Mouse (Mus musculus): Measurements from ENCODE around the gene Vmn1r180.
"Not testable (repeated sequence)": the region's sequence is repeated elsewhere in the genome, so short reads cannot be mapped to it uniquely, and the experiment has no call there.

Gene Vmn1r180

DNA sequence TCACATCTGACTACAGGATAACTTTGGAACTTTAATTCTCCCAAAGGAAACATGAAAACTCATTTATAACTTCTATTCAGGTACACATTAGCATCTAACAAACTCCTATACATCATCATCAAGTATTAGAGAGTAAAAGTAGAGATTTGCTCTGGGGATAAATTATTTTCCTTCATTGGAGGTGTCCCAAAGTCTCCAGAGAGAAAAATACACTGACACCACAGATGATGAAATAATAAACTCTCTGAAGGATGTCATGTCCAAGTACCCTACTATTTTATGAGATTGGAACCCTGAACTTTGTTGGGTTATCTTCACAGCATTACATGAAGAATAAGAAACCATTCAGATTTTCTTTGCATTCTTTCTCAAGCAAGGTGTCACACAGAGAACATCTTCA, at the start of gene Vmn1r180:
TSS of gene Vmn1r180 (plus strand) at position 301 of the 400 bp plus-strand sequence.
- no peak for DNase-seq

DNA sequence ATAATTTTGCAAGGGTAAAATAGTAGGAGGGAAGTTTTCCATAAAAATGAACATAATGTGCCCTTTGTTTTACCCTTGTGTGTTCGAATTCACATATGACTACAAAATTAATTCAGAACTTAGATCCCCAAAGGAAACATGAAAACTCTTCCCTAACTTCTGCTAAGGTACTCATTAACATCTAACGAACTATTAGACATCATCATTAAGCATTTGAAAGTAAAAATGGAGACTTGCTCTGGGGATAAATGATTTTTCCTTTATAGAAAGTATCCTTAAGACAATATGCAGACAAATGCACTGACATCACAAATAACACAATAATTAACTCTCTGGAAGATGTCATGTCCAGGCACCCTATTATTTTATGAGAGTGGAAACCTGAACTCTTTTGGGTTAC, 23.8 kb upstream of the Vmn1r180 start, which contains the start of gene Vmn1r179:
TSS of gene Vmn1r179 (plus strand) at position 301 of the 400 bp plus-strand sequence.
- DNase-seq = no peak

DNA sequence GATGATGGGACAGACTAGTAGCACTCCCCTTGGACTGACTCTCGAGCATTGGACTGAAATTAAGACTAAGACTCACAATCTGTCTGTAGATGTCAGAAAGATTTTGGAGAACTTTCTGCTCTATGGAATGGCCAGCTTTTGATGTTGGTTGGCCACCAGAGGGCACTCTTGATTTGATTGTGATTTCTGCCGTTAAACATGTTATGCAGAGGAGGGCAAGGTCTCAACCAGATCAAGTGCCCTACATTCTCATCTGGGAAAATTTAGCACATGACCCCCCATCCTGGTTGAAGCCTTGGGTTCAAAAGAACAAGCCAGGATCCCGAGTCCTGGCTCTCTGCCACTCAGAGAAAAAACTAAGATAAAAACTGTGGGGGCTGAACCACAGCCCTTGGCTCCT, 17.6 kb downstream of the Vmn1r180 start:
- DNase-seq = peak; percentile 2

DNA sequence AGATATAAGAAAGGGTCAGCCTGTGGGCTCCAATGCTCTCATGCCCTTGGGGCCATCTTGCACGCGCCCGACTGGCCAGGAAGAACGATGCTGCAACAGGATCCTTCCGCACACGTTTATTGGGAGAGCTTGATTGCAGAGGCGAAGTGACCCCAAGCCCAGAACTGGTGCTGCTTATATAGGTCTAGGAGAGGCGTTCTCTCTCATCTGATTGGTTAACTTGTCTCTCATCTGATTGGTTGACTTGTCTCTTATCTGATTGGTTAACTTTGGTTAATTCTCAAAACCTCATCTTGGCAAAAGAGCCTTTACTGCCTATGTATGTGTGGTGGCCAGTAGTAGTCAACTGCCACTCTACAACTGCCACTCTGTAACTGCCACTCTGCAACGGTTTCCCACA, 23.9 kb downstream of the Vmn1r180 start, which contains the start of gene Vmn1r181:
TSS of gene Vmn1r181 (plus strand) at position 301 of the 400 bp plus-strand sequence.
- not testable (repeated sequence) for DNase-seq

DNA sequence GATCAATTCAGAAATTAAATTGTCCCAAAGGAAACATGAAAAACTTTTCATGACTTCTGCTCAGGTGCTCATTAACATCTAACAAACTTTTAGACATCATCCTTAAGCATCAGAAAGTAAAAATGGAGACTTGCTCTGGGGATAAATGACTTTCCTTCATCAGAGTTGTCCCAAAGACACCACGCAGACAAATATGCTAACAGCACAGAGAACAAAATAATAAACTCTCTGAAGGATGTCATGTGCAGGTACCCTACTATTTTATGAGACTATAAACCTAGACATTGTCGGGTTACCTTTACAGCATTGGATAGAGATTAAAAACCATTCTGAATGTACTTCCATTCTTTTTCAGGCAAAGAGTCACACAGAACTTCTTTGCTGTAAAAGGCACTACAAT, 51.0 kb downstream of the Vmn1r180 start, which contains the start of gene V1rd19:
TSS of gene V1rd19 (plus strand) at position 301 of the 400 bp plus-strand sequence.
- no peak for DNase-seq
